Mouse (Mus musculus) heart, adult 18-20 months (tissue): ENCODE measurements around the gene Rorb. TPM values are rescaled to one million over a fixed set of nuclear protein-coding genes. Genes with fewer than 3 reads are reported as not detected.

Experiments
- DNase-seq, 2 experiments: peaks; one replicate each; pipeline ENCODE4 v3.0.0; 2021 to 2022; ENCODE audit warnings: mixed read lengths in 1 of 2
- total RNA-seq, 2 experiments: library from RNA; stranded (reverse); gene quantifications; 2 replicates each; pipeline ENCODE4 v1.2.3; 2021

The Rorb gene
- total RNA-seq, 2 experiments from 2014 or later, result 0.42 to 0.51 TPM

DNA sequence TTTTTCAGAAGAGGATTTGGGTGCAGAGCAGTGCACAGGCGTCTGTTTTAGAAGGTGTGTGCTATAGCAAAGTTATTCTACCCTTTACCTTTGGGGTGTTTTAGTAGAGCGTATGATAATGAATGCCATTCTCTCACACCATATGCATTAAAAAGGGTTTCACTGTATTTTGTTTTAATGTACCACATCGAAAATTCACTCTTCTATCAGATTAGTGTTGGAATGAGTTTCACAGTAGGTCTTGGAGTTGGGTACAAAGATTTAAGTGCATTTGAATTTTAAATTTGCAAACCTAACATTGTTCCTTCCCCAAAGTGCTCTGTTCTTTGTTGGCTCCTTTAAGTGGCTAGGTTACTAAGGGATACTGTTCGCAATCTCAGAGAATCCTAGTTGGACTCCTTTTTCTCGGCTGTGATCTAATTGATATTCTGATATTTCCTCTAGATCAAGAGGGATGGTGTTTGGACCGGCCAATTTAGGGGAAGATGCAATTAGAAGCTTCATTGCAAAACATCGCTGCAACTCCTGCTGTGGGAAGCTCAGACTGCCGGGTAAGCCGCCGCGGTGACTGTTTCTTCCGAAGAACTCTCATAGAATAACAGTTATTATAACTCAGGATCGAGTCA is 222.4 kb downstream of the Rorb start:
- DNase-seq, result no peak

DNA sequence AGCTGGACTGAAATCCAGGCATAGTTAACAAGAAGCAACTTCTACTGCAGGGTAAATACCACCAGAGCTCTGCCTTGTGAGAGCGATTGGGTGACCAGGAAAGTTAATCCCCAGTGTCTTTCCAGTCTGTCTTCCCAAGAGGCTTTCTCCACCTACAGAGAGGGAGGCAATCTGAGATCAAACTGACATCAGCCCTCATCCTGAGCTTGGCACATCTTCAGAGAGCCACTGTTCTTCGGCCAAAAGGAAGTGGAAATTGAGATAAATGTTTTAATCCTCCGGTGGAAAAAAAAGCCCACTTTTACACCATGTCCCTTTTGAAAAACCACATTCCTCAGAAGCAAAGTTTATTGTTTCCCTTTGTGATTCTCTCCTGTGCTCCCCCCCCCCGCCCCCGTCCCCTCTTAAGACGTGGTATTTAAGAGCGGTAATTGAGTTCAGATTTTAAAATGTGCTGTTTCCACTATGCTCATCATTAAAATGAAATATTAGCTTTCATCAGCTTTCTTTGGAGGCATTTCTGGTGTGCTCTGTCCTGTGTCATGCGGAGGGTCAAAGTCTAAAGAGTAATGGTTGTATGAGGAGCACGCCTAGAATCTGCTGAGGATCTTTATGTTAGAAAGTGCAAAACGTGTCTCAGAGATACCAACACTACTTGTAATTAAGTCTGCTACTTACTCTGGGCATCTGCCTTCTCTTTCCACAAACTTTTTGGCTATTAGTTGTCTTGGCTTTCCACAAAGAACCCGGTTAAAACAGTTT is 223.2 kb downstream of the Rorb start:
- DNase-seq, result no peak

- no peak for DNase-seq
These were observed 229.8 kb downstream of the Rorb start for GRCm38 (mm10) chr19:18881162-18881561.
